Mouse (Mus musculus): ENCODE measurements around the gene Ppp1r16b. TPM values are rescaled to one million over a fixed set of nuclear protein-coding genes. Genes with fewer than 3 reads are reported as not detected.

Ppp1r16b gene
- polyA plus RNA-seq, 2 experiments, result 1.4 to 4.1 TPM

GRCm38 (mm10) chr2:158705529-158705928 lies 40.3 kb downstream of the Ppp1r16b start:
- ATAC-seq (ENCODE audit: low FRiP score, low read depth) (no peak), DNase-seq (ENCODE audit: low spot score) (no peak)
- no peak for TF ChIP-seq POLR2A (IDR thresholded peaks at IDR 0.05; ENCODE audit: borderline replicate concordance, extremely low read depth, insufficient read depth, insufficient read length)
- H3K36me3 ChIP-seq (ENCODE audit: control insufficient read depth, insufficient read depth, low read length), result no peaks in the 10 kb centered on the region
- H3K9ac ChIP-seq (ENCODE audit: low read depth, low read length, severe bottlenecking), result no peak overlapping the region
- H3K4me3 ChIP-seq (replicated peaks; ENCODE audit: low read length), result no peak overlapping the region
- H3K9me3 ChIP-seq (ENCODE audit: control insufficient read depth, low read length), result no peaks in the 10 kb centered on the region
- no peaks in the 10 kb centered on the region for H3K4me1 ChIP-seq (ENCODE audit: control insufficient read depth, insufficient read depth, low read length)
- H3K4me2 ChIP-seq (replicated peaks; ENCODE audit: low read depth, low read length, severe bottlenecking), result no peak overlapping the region
- no peak overlapping the region for H3K27ac ChIP-seq (replicated peaks; ENCODE audit: low read depth, low read length)
- H3K27me3 ChIP-seq (ENCODE audit: control insufficient read depth, insufficient read depth, low read length), result no peaks in the 10 kb centered on the region
- WGBS, result 84% methylated on average over 6 of the region's 6 CpGs

- Histone ChIP-seq H3K27ac (replicated peaks; ENCODE audit: low read depth, low read length) (no peak overlapping the region), H3K4me2 (replicated peaks; ENCODE audit: low read depth, low read length, severe bottlenecking) (no peak overlapping the region), H3K36me3 (ENCODE audit: control insufficient read depth, insufficient read depth, low read length) (no peaks in the 10 kb centered on the region), H3K9me3 (ENCODE audit: control insufficient read depth, low read length) (no peaks in the 10 kb centered on the region), H3K27me3 (ENCODE audit: control insufficient read depth, insufficient read depth, low read length) (no peaks in the 10 kb centered on the region), H3K4me3 (replicated peaks; ENCODE audit: low read length) (no peak overlapping the region), H3K9ac (ENCODE audit: low read depth, low read length, severe bottlenecking) (no peak overlapping the region), H3K4me1 (ENCODE audit: control insufficient read depth, insufficient read depth, low read length) (no peaks in the 10 kb centered on the region)
- ATAC-seq (ENCODE audit: low FRiP score, low read depth) (no peak), DNase-seq (ENCODE audit: low spot score) (no peak)
- 88% methylated on average over 10 of the region's 10 CpGs for WGBS
- TF ChIP-seq POLR2A (IDR thresholded peaks at IDR 0.05; ENCODE audit: borderline replicate concordance, extremely low read depth, insufficient read depth, insufficient read length), result no peak
These were observed 41.7 kb downstream of the Ppp1r16b start for GRCm38 (mm10) chr2:158706704-158707408.

GRCm38 (mm10) chr2:158708121-158708520 lies 42.9 kb downstream of the Ppp1r16b start:
- Histone ChIP-seq H3K27me3 (ENCODE audit: control insufficient read depth, insufficient read depth, low read length) (no peaks in the 10 kb centered on the region), H3K4me2 (replicated peaks; ENCODE audit: low read depth, low read length, severe bottlenecking) (no peak overlapping the region), H3K9me3 (ENCODE audit: control insufficient read depth, low read length) (no peaks in the 10 kb centered on the region), H3K27ac (replicated peaks; ENCODE audit: low read depth, low read length) (no peak overlapping the region), H3K36me3 (ENCODE audit: control insufficient read depth, insufficient read depth, low read length) (no peaks in the 10 kb centered on the region), H3K9ac (ENCODE audit: low read depth, low read length, severe bottlenecking) (no peak overlapping the region), H3K4me3 (replicated peaks; ENCODE audit: low read length) (no peak overlapping the region), H3K4me1 (ENCODE audit: control insufficient read depth, insufficient read depth, low read length) (peaks cover 5% of the 10 kb centered on the region; the same call in 1 of the 2 replicates)
- no peak for TF ChIP-seq POLR2A (IDR thresholded peaks at IDR 0.05; ENCODE audit: borderline replicate concordance, extremely low read depth, insufficient read depth, insufficient read length)
- WGBS, result 92% methylated on average over 12 of the region's 12 CpGs
- ATAC-seq (ENCODE audit: low FRiP score, low read depth) (no peak), DNase-seq (ENCODE audit: low spot score) (no peak)

GRCm38 (mm10) chr2:158711929-158712751 lies 46.9 kb downstream of the Ppp1r16b start:
- no peak for ATAC-seq (ENCODE audit: low FRiP score, low read depth)
- H3K4me3 ChIP-seq (replicated peaks; ENCODE audit: low read length), result no peak overlapping the region
- no peak overlapping the region for H3K27ac ChIP-seq (replicated peaks; ENCODE audit: low read depth, low read length)
- no peak for TF ChIP-seq POLR2A (IDR thresholded peaks at IDR 0.05; ENCODE audit: borderline replicate concordance, extremely low read depth, insufficient read depth, insufficient read length)
- no peak overlapping the region for H3K9ac ChIP-seq (ENCODE audit: low read depth, low read length, severe bottlenecking)
- H3K4me1 ChIP-seq (ENCODE audit: control insufficient read depth, insufficient read depth, low read length), result peaks cover 5% of the 10 kb centered on the region; the same call in 1 of the 2 replicates
- 37% methylated on average over 12 of the region's 12 CpGs for WGBS
- H3K9me3 ChIP-seq (ENCODE audit: control insufficient read depth, low read length), result no peaks in the 10 kb centered on the region
- H3K4me2 ChIP-seq (replicated peaks; ENCODE audit: low read depth, low read length, severe bottlenecking), result no peak overlapping the region
- DNase-seq (ENCODE audit: low spot score), result peak; percentile 18
- H3K27me3 ChIP-seq (ENCODE audit: control insufficient read depth, insufficient read depth, low read length), result no peaks in the 10 kb centered on the region
- H3K36me3 ChIP-seq (ENCODE audit: control insufficient read depth, insufficient read depth, low read length), result no peaks in the 10 kb centered on the region

- no peaks in the 10 kb centered on the region for H3K27me3 ChIP-seq (ENCODE audit: control insufficient read depth, insufficient read depth, low read length)
- ATAC-seq (ENCODE audit: low FRiP score, low read depth), result no peak
- no peak overlapping the region for H3K4me3 ChIP-seq (replicated peaks; ENCODE audit: low read length)
These were observed 49.6 kb downstream of the Ppp1r16b start for GRCm38 (mm10) chr2:158714826-158715225.

More at GRCm38 (mm10) chr2:158714826-158715225, 49.6 kb downstream of the Ppp1r16b start:
- H3K9ac ChIP-seq (ENCODE audit: low read depth, low read length, severe bottlenecking), result no peak overlapping the region
- 81% methylated on average over 6 of the region's 6 CpGs for WGBS
- no peak overlapping the region for H3K4me2 ChIP-seq (replicated peaks; ENCODE audit: low read depth, low read length, severe bottlenecking)
- DNase-seq (ENCODE audit: low spot score), result no peak
- no peaks in the 10 kb centered on the region for H3K36me3 ChIP-seq (ENCODE audit: control insufficient read depth, insufficient read depth, low read length)
- H3K4me1 ChIP-seq (ENCODE audit: control insufficient read depth, insufficient read depth, low read length), result peaks cover 5% of the 10 kb centered on the region; the same call in 1 of the 2 replicates
- H3K9me3 ChIP-seq (ENCODE audit: control insufficient read depth, low read length), result no peaks in the 10 kb centered on the region
- H3K27ac ChIP-seq (replicated peaks; ENCODE audit: low read depth, low read length), result no peak overlapping the region
- TF ChIP-seq POLR2A (IDR thresholded peaks at IDR 0.05; ENCODE audit: borderline replicate concordance, extremely low read depth, insufficient read depth, insufficient read length), result no peak

Data from limb, embryonic 14.5 days (tissue).